Mouse (Mus musculus) liver, adult 2 months (tissue): ENCODE measurements around the gene Nkain2.

Source experiments
- CTCF ChIP-seq: fragments of 200-500 bp; IDR thresholded peaks from 2 replicates; pipeline ENCODE4 v1.5.1; 2011; ENCODE audit warnings: low read depth, low read length, control low read depth
- POLR2A ChIP-seq: fragments of 200-500 bp; IDR thresholded peaks from 2 replicates; pipeline ENCODE4 v1.6.1; 2011; ENCODE audit warnings: low read length, control low read depth; ENCODE audit not compliant: insufficient read depth; ENCODE audit errors: extremely low read depth

GRCm38 (mm10) chr10:32889652-32890506, at the start of gene Nkain2:
- TF ChIP-seq POLR2A: no peak
- no peak for TF ChIP-seq CTCF
